Mouse (Mus musculus) WW6 (cell line): ENCODE results near the gene Supt7l.
"Not testable (repeated sequence)": the region's sequence is repeated elsewhere in the genome, so short reads cannot be mapped to it uniquely, and the experiment has no call there.

Experiments
- DNase-seq: peaks from one replicate; pipeline ENCODE4 v3.0.0-alpha.2; 2013; ENCODE audit warnings: low read depth, low spot score

Supt7l gene

GRCm38 (mm10) chr5:31527707-31528106 is at the start of gene Supt7l:
Gene Supt7l (minus strand): TSS chr5:31527807.
- DNase-seq, result not testable (repeated sequence)

DNA sequence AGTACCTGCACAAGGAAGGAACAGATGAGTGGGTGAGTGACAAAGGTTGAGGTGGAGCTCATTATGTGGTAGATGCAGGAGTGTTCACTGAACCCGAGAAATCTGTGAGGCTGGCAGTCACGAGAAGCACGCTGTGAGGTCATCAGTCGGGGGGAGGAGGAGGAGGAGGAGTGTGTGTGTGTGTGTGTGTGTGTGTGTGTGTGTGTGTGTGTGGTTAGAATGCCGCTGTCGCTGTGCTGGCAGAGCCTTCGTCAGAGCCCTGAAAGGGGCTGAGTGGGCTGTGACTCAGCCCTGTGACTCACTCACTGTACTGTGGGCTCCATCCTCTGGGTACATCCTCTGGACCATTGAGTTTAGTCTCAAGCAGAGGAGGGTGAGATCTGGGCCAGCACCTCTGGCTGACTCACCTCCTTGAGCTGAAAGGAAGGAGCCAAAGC is 49.0 kb upstream of the Supt7l start:
- DNase-seq, result no peak

- no peak for DNase-seq
Observed at GRCm38 (mm10) chr5:31573722-31574121, 46.1 kb upstream of the Supt7l start.

DNA sequence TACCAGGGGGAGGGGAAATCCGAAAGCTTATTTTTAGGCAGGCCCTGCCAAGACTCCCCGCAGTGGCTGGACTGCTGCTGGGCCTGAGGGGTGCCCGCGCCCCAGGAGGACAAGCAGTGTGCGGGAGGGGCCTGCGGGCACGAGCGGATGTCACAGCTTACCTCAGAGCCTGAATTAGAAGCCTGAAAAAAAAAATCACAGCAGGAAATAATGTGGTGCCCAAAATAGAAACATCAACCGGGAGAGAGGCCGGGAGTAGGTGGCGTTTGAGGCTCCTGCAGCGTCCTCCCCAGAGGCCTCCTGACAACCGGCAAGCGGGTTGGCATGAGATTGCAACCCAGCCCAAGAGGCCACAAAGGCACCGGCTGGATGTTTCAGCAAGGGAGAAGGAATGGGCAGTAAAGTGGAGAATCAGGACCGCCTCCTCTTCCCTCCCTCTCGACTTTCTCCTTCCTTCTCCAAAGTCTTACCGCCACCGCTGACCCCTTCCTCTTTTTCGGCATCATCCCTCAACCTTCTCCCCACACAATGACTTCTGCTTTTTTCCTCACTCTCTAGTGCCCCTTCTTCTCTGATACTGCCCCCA is 43.5 kb upstream of the Supt7l start:
- no peak for DNase-seq

DNA sequence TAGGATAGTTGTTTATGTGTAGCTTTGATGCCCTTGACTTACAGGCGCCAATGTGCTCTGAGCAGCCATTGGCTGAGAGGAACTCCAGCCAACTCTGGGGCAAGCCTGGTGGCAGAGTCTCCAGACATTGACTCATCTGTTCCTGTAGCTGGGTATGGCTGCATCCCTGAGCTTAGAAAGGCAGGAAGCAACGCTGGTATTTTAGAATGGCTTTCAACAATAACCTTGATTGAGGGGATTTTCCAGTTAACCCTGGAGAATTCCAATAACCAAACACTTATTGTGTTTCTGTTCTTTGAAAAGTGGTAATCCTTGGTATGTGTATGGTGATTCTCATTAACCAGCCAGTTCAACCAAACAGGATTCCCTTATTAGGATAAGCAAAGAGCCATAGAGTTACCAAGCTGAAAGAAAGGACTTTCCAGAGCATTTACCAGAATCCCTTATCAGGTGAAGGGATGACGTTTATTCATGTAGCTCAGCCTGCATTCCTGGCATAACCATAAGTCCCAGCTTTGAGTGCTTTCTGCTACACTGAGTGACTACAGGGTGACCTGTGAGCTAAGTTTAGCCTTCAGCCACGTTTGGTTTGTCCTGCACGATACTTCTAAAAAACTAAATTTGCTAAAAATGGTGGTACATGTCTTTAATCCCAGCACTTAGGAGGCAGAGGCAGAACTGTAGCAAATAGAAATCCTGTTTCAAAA is 40.5 kb upstream of the Supt7l start:
- DNase-seq, result no peak

GRCm38 (mm10) chr5:31566457-31566856 is 38.9 kb upstream of the Supt7l start:
- no peak for DNase-seq

DNA sequence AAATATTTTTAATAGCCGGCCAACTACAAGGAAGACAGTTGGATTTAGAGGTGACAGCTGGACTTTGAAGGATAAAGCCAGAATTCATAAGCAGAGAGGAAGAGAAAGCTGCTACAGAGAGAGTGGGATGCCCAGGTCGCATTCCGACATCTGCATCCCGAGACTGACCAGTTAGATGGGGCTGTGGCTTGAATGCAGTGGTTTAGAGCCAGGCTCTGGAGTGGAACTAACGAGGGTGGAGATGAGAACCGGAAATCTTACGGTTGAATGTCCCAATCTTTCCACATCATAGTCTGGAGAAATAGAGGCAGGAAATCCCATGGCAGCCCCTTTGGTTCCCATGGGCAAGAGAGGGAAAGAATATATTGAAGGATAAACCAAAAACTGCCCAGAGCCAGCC is 38.4 kb upstream of the Supt7l start:
- no peak for DNase-seq

DNA sequence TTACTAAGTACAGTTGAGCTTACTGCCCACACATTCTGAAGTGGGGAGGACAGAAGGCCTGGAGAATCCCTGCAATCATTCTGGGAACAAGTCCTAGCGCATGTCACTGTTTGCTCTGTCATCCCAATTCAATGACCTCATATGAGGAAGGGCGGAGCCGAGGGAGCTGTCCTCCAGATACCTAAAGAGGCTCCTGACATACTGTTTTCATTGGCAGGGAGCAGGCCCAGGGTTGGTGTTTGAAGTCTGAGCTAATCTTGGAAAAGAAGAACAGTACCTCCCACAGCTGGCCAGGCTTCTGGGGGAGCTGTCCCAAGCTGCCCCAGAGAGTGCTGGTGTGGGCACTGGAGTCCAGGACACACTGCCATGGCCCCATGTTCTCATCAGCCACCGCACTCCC is 37.4 kb upstream of the Supt7l start:
- DNase-seq, result no peak

- DNase-seq, result no peak
Observed at GRCm38 (mm10) chr5:31563905-31564304, 36.3 kb upstream of the Supt7l start.

DNA sequence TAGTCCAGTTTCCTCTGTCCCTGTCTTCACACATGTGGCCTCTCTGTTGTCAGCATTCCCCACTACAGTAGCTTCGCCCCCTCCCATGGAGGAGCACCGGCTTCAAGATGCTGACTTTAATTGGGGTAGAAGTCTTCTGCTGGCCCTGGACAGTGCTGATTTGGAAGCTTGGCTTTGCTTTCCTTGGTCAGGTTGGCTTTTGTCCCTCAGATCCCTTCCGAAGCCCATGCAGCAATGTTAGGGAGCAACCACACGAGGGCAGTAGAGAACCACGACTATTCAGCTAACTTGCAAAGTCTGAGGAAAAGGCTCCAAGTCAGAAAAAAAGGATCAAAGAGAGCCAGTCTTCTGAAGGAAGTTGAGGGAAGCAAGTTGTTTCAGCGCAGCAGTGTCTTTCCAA is 35.9 kb upstream of the Supt7l start:
- DNase-seq, result peak; percentile 14

DNA sequence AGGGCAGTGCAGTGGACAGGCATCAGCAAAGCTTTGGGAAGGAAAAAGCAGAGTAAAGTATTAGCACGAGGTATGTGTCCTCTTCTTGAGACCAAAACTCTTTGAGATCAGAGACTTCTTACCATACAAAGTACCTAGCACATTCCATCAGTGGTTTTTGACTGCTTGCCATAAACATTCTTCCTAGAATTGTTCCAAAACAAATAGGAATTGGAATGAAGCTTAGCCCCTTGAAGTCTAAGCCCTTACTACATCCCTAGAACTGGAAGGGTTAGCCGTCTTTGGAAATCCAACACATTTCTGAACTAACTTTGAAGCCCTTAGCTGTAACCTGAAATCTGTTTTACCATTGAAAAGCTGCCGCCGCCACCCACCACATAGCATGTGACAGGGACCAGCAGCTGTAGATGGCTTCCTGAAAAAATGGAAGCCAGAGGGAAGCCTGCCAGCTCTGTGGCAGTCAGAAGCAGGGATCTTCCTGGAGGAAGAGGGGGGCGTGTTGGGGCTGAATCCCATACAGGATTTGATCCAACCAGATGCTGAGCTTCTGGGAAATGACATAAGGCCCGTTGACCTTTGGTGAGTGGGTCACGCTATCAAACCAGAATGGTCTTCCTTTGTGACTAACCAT is 34.5 kb upstream of the Supt7l start:
- DNase-seq, result no peak

- no peak for DNase-seq
Observed at GRCm38 (mm10) chr5:31560352-31560751, 32.7 kb upstream of the Supt7l start.

DNA sequence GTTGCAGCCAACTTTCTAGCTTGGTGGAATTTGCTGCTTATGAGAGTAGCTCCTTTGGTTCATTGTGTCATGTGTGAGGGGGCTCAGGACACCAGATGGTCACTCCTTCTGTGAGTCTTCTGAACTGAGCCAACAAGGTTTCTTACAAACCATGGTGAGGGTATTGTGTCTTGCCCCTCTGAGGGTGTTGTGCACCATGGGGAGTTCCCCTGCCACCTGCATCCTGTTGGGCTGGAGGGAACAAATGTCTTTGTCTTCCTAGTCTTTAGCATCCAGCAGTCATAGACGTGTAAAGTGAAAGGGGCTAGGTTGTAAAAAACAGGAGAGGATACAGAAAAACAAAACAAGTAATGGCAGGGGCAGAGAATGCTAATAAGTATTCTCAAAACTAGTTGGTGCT is 31.8 kb upstream of the Supt7l start:
- no peak for DNase-seq

- DNase-seq, result no peak
Observed at GRCm38 (mm10) chr5:31535228-31535627, 7.6 kb upstream of the Supt7l start.

DNA sequence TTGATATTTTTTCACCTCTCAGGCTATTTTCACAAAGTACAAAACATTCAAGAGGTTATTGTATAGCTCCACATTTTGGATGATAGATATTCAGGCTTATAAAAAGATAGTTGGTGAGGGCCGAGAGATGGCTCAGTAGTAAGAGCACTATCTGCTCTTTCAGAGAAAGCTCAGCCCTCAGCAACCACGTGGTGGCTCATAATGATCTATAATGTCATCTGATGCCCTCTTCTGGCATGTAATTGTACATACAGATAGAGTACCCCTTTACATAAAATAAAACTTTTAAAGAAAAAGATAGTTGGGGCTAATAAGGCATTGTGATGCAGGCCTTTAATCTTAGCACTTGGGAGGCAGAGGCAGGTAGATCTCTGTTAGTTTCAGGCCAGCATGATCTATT is 953 bp upstream of the Supt7l start:
- no peak for DNase-seq

DNA sequence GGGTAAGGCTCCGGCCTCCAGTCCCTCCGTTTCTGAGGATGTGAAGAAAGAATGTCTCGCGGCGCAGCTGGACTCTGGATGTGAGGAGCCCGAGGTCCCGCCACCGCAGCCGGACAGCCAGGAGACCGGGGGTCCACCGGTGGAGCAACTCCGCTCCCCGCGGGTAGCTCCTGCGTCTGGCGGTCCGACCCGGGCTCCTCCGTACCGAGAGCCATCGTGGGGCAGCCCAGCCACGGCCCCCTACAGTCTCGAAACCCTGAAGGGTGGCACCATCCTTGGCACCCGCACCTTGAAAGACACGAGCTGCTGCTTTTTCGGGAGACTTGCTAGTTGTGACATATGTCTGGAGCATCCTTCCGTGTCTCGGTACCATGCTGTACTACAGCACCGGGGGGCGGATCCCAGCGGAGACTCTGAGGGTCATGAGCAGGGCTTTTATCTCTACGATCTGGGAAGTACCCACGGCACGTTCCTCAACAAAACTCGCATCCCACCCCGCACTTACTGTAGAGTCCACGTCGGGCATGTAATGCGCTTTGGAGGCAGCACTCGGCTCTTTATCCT is 408 bp downstream of the Supt7l start:
- DNase-seq, result no peak

- peak; percentile 65 for DNase-seq
Observed at GRCm38 (mm10) chr5:31526354-31527116, 1.1 kb downstream of the Supt7l start, which contains the start of gene Slc4a1ap. Gene Slc4a1ap (plus strand): TSS chr5:31526995.

DNA sequence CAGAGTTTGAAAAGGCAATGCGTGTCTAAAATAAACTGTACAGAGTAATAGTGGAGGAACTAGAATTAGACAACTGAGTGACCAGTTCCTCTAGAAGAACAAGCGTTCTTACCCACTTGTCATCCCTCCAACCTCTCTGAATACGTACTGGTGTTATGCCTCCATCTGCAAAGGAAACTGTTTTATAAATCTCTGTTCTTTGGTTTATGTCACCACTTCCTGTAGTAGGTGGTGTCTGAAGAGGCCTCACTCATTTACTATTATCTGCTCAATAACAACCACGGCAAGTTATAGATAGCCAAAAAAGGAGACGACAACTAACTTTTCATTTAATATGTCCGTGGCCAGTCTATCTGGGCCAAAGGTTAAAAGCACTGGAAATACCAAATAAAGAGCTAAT is 7.1 kb downstream of the Supt7l start:
- no peak for DNase-seq

DNA sequence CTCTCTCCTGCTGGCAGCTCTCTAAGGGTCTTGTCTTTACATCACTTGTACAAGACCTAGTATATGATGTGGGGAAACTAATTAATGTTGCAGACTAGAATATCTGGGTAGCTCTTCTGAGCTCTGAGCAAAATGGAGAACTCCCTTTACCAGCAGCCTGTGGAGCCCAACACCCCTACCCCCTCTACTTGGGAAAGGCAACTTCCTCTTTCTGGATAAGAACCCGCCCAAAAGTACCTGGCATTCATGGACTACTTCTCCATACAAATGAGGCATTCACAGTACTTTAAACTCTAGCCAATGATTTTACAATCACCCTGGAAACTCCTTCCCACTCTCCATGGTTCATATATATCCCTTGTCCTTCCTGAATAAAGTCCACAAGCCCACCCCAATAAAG is 15.1 kb downstream of the Supt7l start:
- DNase-seq, result no peak

GRCm38 (mm10) chr5:31504843-31505242 is 22.8 kb downstream of the Supt7l start:
- no peak for DNase-seq

- peak; percentile 76 for DNase-seq
Observed at GRCm38 (mm10) chr5:31494513-31495297, 32.9 kb downstream of the Supt7l start, which contains the start of gene Gpn1. Gene Gpn1 (plus strand): TSS chr5:31494741.
